Mouse (Mus musculus) c-Kit-positive CD71-positive TER-119-negative erythroid progenitor cells, embryonic 14.5 days (primary cell): ENCODE data around the gene Rab11fip4.
A peak's percentile ranks its signal among the peaks of the same experiment; 100 is the strongest.
"Not testable (repeated sequence)": the region's sequence is repeated elsewhere in the genome, so short reads cannot be mapped to it uniquely, and the experiment has no call there.

Experiments
- DNase-seq: peaks from one replicate; pipeline ENCODE4 v3.0.0-alpha.2; 2013; ENCODE audit warnings: low read depth

Gene Rab11fip4

DNA sequence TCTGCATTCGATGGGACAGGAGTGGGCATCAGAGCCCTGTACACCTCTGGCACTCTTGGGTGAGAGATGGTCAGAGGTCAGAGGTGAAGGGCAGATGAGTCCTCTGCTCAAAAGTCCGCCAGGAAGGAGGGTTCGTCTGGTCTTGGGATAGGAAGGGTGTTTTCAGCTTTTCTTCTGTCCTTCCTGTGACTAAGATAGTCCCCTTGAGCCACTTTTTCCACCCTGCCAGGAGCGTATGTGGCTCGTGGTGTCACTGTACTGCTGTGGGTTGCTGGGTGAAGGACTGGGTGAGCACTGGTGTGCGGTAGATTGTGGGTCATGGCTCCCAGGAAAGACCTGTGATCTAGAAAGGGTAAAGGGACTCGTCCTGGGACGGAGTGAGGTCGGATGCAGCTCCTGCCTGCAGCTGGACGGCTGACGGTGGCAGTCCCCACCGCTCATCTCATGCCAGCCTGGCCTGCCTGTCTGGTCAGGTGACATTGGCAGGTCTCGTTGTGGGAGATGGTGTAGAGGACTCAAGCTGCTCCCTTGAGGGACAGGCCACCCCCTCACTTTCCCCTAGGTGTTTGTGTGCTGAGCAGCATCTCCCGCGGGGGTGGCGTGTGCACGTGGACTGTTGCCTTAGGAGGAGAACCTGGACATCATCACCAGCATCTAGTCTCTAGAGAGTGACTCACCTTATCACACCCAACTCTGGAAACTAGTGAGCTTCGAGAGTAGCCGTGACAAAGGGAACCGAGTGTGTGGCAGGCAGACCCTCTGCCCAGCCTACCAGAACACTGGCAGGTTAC is 87.5 kb downstream of the Rab11fip4 start:
- no peak for DNase-seq

DNA sequence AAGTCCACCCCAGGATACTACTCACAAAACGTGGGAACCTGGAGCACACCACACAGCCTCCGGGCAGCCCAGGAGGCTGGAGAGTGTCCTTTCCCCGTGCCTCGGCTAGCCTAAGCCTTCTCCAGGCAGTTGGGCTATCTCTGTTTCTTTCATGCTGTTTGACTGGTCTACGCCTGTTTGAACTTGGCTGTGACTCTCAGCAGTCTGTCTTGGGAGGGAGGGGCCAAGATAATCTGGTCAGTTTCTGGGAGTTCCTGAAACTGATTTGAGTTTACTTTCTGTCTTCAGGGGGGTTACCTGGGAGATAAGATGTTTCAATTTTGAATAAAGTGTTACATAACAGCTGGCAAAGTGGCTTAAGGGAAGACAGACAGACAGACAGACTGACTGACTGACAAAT is 88.9 kb downstream of the Rab11fip4 start:
- no peak for DNase-seq

DNA sequence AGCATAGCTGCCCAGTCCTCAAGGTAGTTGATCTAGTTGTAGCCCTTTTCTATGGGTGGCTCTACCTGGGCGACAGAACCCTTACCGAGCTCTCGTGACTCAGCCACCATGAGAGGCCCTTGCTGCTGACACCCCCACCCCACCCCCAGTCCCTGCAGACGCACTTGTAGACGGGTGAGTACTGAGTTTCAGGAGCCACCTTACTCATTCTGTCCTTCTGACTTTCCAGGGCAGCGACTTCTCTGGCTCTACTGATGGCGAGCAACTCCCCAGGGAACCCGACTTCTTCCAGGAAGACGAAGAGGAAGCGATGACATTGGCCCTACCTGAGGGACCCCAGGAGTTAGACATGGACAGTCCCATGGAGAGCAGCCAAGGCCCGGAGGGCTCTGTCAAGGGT is 89.5 kb downstream of the Rab11fip4 start:
- DNase-seq: no peak

DNA sequence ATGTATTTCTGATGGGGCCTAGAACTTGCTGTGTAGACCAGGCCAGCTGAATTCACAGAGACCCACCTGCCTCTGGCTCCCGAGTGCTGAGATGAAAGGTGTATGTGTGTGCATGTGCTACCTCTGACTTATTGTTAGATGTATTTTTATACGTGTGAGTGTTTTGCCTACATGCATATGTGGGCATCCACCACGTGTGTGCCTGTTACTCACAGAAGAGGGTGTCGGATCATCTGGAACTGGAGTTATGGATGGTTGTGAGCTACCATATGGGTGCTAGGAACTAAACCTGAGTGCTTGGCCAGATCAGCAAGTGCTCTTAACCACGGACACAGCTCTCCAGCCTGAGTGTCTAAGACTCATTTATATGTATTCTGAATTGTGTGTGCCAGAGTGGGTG is 90.2 kb downstream of the Rab11fip4 start:
- no peak for DNase-seq

DNA sequence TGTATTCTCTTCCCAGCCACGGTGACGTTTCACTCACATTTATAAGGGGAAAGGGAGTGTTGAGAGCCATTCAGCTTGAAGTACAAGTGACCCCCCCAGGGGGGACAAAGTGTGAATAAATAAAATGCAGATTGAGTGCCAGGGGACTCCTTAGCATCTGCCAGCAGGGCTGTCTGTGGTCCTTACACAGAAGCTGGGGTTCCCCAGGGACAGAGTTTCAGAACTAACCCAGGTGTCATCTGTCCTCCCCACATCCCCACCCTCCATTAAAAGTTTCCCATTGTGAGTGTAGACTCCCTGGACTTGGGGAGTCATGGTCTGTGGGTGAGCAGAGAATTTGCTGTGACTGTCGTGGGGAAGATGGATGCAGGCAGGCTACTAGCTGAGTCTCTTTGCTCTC is 90.8 kb downstream of the Rab11fip4 start:
- DNase-seq: no peak

DNA sequence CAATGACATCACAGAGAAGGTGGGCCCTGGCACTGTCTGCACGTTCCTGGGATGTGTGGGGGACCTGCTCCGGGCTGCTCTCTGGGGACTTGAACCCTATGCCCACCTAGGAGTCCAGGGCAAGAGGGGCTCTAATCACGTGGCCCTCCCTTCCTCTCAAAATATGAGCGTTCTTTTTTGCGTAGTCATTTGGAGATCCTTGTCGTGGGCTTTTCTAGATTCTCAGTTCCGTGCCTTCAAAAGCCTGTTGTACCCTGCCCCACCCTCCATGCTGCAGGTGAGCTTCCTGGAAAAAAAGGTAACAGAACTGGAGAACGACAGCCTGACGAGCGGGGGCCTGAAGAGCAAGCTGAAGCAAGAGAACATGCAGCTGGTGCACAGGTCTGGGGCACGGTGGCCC is 94.1 kb downstream of the Rab11fip4 start:
- DNase-seq: no peak

DNA sequence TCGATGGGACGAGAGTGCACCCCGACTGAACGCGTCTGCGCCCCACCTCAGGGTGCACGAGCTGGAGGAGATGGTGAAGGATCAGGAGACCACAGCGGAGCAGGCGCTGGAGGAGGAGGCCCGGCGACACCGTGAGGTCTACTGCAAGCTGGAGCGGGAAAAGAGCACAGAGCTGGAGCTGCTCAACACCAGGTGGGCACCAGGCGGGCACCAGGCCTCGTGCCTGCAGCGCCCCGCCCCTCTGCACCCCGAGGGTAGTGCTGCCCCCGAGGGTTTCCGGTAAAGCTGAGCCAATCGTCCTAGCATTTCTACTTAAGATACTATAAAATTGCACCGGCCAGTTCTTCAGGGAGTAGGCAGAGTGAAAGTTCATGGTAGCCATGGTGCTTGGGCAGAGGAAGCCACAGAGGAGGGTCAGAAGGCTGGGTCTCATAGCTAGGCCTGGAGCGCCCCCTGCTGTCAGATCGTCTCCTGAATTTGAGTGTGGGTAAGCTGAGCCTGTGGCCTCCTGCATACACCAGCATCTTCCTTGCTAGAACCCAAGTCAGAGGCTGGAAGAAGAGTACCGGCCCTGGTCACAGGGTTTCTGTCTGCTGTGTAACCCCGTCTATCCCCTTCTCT is 95.6 kb downstream of the Rab11fip4 start:
- DNase-seq: peak; percentile 67

DNA sequence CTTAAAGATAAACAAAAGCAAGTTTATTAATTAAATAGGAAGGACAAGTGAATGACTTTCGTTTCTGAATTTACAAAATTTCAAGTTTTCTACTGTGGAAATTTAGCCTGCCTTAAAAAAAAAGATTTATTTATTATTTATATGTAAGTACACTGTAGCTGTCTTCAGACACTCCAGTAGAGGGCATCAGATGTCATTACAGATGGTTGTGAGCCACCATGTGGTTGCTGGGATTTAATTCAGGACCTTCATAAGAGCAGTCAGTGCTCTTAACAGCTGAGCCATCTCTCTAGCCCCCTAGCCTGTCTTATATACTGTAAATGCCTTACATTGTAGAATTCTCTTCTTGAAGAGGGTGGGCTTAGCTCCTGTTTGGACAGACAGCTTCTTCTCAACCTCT is 98.9 kb downstream of the Rab11fip4 start:
- no peak for DNase-seq

DNA sequence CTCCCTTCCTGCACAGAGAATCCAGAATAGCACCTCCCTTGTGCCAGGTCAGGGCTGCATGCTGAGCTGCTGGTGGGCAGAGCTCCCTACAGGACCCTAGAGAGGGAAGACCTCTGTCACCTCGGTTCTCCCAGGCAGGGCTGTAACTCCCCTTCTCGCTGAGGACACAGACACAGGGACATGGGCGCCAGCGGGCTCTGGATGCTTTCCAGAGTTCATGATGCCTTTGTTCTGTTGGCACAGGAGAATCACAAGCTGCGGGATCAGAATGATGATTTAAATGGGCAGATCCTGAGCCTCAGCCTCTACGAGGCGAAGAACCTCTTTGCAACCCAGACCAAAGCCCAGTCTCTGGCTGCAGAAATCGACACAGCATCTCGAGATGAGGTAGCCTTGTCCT is 100.5 kb downstream of the Rab11fip4 start:
- DNase-seq: no peak

DNA sequence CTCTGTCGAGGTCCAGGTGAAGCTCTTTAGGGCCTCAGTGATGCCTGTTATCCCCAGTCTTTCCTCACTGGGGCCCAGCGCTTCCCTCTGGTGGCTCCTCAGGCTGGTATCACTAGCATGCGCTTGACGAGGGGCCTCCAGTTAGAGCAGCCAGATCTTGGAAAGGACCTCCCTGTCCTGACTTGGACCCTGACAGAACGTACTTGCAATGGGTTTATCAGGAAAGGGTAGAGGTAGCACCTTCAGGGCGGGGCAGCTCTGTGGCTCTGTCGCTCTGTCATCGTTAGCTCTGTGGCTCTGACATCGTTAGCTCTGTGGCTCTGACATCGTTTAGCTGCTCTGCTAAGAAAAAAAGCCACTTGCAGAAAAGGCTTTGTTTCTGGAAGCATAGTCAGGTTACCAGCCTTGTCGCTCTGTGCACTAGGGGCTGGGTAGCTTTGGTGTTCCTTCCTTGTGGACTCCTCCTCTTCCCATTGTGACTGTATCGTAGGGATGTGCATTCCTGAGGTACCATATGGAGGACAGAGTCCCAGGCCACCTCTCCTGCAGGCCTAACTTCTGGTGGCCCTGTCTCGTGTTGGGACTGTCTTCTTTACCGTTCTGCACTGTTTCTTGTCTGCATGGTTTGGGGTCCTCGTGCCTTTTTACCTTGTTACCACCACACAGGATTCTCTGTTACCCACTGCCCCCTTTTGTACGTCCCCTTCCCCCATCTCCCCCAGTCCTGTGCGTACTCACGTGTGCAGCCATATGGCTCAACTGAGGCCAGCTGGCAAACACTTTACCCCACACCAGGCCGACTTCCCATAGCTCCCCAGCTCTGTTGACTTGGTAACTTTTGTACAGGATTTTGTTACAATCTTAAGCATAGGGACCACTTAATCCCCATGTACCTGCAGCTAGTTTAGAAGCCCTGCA is 105.6 kb downstream of the Rab11fip4 start:
- no peak for DNase-seq

DNA sequence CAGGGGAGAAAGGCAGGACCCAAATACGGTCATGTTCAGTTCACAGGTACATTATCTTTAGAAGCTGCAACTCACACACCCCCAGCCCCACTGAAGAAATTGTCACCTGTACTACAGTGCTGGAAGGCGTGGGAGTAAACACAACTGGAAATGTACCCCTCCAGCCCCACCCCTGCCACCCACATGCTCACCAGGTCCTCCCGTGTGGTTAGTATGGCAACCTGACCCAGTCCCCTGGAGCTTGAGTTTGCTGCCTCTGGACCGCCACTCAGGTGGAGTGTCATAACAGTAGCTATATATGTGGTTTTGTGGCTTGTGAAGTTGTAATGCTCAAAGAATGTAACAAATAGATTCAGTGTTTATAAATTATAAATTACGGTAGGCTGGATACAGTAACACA is 107.1 kb downstream of the Rab11fip4 start:
- no peak for DNase-seq

DNA sequence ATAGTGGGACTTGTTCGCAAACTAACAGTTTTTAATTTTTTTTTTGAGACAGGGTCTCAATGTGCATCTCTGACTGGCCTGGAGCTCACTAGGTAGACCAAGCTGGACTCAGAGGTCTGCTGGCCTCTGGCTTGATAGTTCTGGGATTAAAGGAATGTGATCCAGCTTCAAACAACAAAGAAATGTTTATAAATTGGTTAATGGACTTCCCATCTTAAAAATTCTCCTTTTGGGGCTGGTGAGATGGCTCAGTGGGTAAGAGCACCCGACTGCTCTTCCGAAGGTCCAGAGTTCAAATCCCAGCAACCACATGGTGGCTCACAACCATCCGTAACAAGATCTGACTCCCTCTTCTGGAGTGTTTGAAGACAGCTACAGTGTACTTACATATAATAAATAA is 107.5 kb downstream of the Rab11fip4 start:
- not testable (repeated sequence) for DNase-seq

DNA sequence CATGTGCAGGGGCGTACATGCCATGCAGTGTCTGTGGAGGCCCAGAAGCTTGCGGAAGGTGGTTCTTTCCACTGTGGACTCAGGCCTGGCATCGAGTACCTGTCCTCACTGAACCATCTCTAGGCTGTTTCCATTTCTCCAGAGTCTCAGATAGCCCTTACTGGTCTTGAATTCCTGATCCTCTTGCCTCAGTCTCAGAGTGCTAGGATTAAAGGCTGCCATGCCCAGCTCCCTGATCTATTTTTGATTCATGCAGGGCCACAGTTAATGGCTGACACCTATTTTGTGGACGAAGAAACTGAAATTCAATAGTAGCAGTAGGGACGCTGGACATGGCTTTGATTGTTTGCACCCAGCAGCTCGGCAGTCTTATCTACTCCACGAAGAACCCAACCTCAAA is 110.5 kb downstream of the Rab11fip4 start:
- no peak for DNase-seq

DNA sequence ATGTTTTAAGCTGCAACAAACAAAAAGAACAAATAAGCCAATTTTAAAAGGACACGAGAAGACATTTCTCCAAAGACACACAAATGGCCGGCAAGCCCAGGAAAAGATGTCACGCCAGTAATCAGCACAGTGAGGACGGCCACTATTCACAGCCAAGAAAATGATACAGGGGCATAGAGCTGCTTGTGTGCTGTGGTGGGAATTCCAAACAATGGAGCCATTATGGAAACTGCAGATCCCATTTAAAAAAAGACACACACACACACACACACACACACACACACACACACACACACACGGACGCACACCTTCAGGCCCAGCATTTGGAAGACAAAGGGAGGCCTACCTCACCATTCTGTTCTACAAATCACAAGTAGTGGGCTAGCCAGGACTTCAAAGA is 111.1 kb downstream of the Rab11fip4 start:
- DNase-seq: no peak

DNA sequence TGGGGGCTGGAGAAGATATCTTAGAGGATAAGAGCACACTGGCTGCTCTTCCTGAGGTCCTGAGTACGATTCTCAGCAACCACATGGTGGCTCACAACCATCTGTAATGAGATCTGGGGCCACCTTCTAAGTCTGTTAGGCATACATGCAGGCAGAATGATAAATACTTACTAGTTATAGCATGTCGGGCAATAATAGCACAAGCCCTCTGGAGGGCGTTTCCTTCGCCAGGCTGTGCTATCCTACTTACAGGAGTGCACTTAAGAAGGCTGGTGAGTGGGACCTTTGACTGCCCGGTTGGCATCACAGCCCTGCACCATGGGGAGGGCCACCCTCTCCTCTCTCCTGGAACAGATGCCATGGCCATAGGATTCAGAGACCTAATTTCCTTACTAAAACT is 112.4 kb downstream of the Rab11fip4 start:
- DNase-seq: peak; percentile 63

DNA sequence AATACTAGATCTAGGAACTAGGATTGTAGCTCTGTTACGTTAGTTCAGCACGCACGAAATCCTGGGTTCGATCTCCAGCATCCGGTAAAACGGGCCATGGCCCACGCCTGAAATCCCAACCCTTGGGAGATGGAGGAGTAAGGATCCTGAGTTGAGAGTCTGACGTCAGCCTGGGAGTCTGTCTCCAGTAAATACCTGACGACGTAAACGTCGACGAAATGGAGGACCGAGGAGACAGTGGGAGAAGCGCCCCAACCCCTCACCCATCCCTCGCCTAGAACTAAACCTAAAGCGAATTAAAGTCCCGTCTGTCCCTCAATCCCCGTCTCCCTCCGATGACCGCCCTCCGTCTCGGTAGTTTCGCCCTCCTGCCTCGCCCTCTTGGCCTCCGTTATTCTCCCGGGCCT is 112.9 kb downstream of the Rab11fip4 start:
- DNase-seq: peak; percentile 38

DNA sequence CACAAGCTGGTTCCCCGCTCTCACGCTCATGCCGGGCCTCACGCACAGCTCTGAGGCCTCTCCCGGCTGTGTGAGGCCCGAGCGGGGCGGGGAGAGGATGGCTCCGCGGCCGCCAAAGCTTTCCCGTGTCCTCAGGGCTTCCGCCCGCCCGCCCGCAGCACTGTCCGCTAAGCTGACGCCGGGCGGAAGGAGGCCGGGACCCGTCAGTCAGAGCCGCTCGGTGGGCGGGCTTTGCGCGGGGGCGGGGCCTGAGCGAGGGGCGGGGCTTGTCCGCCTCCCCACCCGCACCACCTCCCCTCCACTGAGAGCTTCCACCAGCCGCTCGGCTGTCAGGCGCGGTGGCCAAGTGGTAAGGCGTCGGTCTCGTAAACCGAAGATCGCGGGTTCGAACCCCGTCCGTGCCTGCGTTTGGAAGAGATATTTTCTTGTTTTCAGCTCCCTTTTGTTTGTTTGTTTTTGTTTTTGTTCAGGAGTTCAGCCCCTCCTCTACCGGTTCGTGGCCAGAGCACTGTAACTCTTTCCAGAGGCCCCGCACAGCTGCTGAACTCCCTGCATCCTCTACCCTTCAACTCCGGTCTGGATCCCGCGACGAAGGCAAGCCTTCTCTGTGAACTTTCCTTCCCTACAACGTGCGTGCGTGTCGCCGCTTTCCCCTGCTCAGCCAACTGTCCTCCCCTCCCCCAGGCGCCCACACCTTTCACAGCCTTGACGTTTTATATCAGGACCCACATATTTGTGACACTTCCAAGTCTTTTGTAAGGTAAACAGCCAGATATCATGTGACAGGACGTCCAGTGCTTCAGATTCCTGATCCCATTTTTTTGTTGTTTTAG is 113.5 kb downstream of the Rab11fip4 start:
- DNase-seq: peak; percentile 86

DNA sequence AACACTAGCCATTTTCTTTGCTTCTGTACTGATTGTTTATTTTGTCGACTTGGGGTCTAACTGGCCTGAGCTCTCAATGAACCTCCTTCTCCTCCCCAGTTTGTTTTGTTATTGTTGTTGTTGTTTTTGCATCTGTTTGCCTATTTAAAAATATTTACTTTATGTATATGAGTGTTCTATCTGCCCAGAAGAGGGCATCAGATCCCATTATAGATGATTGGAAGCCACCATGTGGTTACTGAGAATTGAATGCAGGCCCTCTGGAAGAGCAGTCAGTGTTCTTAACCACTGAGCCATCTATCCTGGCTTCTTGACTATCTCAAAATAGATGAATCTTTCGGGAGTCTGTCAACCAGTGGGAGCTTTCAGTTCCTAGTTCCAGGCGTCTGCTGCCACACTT is 116.1 kb downstream of the Rab11fip4 start:
- DNase-seq: no peak

DNA sequence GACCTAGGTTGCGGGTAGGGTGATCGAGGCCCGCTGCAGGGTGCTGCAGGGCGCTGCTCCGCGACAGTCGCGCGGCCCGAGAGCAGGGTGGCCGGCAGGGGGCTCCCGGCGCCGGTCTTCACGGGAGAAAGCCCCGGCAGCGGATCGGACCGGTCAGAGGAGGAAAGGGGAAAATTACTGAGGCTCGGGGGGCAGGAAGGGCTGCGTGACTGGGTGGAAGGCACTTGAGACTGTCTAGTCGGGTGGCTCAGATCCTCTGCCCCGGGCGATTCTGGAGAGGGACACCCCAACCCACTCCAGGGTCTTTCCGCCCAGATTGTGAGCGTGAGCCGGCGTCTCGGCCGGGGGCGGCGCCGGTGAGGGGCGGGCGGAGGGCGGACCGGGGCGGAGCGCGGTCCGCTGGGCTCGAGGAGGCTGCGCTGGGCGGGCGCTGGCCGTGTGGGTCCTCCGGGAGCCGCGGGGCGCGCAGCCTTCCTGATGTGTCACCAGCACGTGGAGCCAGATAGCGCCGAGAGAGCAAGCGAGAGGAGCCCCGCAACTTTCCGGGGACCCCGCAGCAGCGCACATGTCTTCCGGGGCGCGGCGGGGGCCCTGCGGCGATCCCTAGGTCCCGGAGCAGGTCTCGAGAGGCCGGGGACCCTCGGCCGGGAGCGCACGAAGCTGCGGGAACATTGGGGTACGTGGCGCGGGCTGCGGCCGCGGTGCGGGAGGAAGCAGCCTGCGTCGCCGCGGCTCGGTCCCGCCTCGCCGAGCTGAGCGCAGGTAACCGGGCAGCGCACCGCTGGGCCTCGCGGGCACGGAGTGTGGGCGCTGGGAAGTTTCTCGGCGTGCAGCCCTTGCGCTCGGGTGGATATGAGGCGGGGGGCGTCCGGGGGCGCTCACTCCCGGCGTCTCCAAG is 120.1 kb downstream of the Rab11fip4 start:
- peak; percentile 33 for DNase-seq

DNA sequence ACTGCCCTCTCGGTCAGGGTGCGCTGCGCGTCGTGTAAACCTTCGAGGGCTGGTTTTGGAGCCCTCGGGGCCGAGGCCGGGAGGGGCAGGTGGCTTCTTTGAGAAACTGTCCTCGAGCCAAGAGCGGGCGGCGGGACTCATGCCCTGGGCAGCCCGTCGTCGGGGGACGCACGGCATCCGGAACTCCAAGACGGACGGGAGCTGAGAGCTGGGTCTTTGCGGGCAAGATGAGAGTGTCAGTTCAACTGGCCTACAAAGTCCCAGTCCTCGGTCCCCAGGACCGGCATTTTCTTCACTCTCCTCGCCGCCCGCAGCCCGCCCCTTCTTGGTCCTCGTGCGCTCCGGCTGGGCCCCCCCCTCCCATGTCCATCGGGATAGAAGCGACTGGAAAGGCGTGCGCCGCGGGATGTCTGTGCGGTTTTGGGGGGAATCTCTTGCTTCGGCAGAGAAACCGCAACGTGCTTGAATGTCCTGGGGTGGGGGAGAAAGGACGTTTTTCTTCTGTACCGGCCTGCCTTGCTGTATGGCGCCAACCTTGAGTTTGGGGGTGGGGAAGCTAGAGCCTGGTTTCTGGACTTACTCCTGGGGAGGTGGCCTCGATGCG is 120.9 kb downstream of the Rab11fip4 start:
- DNase-seq: no peak
